Mouse (Mus musculus): ENCODE data around the gene H2al1h. TPM values are rescaled to one million over a fixed set of nuclear protein-coding genes. Genes with fewer than 3 reads are reported as not detected.
"Not testable (repeated sequence)": the region's sequence is repeated elsewhere in the genome, so short reads cannot be mapped to it uniquely, and the experiment has no call there.

Gene H2al1h
- not detected in 2 replicates for polyA plus RNA-seq (2015; fragmentation: Nextera tagmentation; extraction: Ambion mirVana)

DNA sequence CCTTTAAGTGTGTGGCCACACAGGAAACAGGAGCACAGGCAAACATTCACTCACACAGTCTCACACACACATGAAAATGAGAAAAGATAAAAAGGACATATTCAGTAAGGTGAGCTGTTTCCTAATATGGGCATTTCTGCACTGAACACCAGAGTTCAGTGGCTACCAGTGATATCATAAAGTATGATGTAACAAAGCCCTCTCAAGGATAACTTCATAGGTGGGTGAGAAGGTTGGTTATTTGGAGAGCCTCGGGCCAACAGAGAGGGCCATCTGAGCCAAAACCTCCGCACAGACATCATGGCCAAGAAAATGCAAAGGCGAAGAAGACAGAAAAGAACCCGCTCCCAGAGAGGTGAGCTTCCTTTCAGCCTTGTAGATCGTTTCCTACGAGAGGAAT is at the start of gene H2al1h:
Gene H2al1h (plus strand): TSS at position 301 of the 400 bp plus-strand sequence.
- ATAC-seq (replicated peaks); H3K4me2 ChIP-seq (replicated peaks); H3K9me3 ChIP-seq; H3K27ac ChIP-seq (replicated peaks); H3K9ac ChIP-seq (replicated peaks); H3K4me3 ChIP-seq; H3K27me3 ChIP-seq; H3K36me3 ChIP-seq; H3K4me1 ChIP-seq: not testable (repeated sequence)
- WGBS, result no CpG with 5 or more reads among the region's 6 CpGs

DNA sequence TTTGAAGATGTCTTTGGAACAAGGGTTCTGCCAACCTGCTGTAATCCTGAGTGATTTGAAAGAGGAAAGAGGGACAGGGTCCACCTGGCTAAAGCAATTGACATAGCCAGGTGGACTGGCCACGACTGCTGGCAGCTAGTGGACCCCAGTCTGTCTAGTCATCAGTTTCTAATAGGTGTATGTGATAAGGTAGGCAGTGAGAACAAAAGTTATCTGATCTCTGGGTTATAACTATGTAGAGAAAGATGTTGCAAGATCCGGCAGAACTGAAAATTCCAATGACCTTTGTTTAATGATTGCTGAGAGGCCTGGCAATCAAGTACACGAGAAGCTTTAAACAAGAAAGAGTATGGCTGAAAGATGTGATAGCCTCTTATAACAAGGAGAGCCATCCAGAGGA is 48.1 kb upstream of the H2al1h start:
- Histone ChIP-seq H3K4me1 (no peaks in the 10 kb centered on the region), H3K27ac (replicated peaks) (no peak overlapping the region), H3K4me3 (no peak overlapping the region), H3K27me3 (no peaks in the 10 kb centered on the region), H3K4me2 (replicated peaks) (no peak overlapping the region), H3K9me3 (no peaks in the 10 kb centered on the region), H3K9ac (replicated peaks) (no peak overlapping the region), H3K36me3 (no peaks in the 10 kb centered on the region)
- ATAC-seq (replicated peaks), result no peak
- 86% methylated on average over 3 of the region's 3 CpGs for WGBS

DNA sequence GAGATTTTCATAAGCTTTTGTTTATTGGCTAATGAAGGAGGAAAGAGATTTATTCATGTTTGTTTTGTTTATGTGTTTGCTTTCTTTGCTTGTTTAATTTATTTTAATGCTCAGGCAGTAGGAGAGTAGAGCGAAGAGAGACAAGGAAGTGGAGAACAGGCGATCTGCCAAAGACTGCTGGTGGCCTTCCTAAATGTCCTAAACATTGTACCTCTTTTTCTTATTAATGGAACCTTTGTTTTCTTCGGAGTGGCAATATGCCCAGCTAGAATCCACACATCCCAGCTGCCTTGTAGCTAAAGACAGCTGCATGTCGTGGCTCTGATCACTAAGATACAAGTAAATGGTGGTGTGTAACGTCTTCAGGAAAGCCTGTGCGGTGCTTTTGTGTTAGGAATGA is 44.2 kb upstream of the H2al1h start:
- Histone ChIP-seq H3K4me1 (no peaks in the 10 kb centered on the region), H3K4me3 (no peak overlapping the region), H3K4me2 (replicated peaks) (no peak overlapping the region), H3K27me3 (no peaks in the 10 kb centered on the region), H3K9me3 (no peaks in the 10 kb centered on the region), H3K9ac (replicated peaks) (no peak overlapping the region), H3K36me3 (no peaks in the 10 kb centered on the region), H3K27ac (replicated peaks) (no peak overlapping the region)
- WGBS, result 58% methylated on average over 6 of the region's 6 CpGs
- no peak for ATAC-seq (replicated peaks)

DNA sequence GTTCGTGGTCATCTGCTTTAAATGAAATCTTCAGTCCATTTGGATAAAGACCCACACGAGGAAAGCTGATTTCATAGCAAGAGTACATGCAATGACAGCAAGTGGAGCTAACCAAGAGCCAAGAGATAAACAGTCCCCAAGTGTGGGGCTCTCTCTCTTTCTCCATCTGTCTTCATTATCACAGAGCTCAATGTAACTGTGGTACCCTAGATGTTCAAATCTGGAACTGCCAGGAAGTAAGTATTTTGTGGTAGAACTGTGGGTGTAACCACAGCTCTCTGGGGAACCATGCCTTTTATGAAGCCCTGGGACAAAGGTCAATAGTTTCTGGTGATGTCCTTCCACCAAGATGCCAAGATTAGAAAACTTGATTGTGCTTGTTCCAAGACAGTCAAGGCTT is 40.6 kb upstream of the H2al1h start:
- no peak for ATAC-seq (replicated peaks)
- H3K27me3 ChIP-seq, result no peaks in the 10 kb centered on the region
- H3K9ac ChIP-seq (replicated peaks), result no peak overlapping the region
- WGBS, result 78% methylated on average over 2 of the region's 2 CpGs
- H3K36me3 ChIP-seq, result no peaks in the 10 kb centered on the region
- H3K4me1 ChIP-seq, result no peaks in the 10 kb centered on the region
- no peak overlapping the region for H3K4me2 ChIP-seq (replicated peaks)
- no peak overlapping the region for H3K4me3 ChIP-seq
- H3K9me3 ChIP-seq, result no peaks in the 10 kb centered on the region
- H3K27ac ChIP-seq (replicated peaks), result no peak overlapping the region

DNA sequence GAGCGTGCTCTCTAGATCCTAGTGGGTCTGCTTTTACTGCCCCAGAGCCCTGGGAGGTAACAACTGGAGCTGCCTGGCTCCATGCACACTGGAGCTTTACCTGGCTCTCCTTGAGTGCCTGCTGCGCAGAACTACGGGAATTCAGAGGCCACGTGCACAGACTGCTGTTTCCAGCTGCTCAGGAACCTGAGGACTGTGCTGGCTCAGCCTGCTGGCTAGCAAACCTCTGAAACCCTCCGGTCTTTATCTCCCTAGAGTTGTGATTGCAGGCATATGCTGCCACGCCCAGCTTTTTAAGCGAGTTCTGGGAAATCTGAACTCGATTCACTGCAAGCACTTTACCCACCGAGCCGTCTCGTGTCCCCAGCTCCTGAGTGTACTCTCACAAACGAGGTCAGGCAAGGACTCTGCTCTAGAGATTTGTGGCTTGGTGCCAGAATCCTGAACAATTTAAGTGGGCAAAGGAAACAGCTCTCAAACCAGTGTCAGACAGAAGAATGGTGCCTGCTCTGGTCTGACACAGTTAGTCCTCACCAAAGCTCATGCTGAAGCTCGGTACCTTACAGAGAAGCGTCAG is 32.9 kb upstream of the H2al1h start:
- Histone ChIP-seq H3K27ac (replicated peaks) (no peak overlapping the region), H3K9ac (replicated peaks) (no peak overlapping the region), H3K9me3 (no peaks in the 10 kb centered on the region), H3K4me2 (replicated peaks) (no peak overlapping the region), H3K27me3 (no peaks in the 10 kb centered on the region), H3K4me3 (no peak overlapping the region), H3K4me1 (no peaks in the 10 kb centered on the region), H3K36me3 (no peaks in the 10 kb centered on the region)
- WGBS, result 74% methylated on average over 14 of the region's 14 CpGs
- no peak for ATAC-seq (replicated peaks)

DNA sequence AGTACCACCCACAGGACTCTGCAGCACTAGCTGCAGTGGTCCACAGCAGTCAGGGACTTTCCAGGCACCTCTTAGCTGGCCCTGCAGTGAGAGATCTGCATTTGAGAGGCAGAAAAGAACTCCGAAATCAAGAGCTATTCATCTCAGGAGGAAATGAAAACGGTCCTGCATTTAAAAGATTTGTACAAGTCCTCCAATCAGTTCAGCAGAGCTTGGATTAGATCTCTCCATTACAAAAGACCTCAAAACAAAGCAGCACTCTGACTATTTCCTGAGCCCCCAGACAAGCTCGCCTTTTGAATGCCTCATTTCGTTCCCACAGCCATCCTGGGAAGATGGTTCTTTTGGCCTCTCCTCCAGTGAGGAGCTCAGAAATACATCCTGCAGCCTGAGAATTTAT is 32.0 kb upstream of the H2al1h start:
- Histone ChIP-seq H3K4me1 (no peaks in the 10 kb centered on the region), H3K9ac (replicated peaks) (no peak overlapping the region), H3K27me3 (no peaks in the 10 kb centered on the region), H3K4me2 (replicated peaks) (no peak overlapping the region), H3K9me3 (no peaks in the 10 kb centered on the region), H3K36me3 (no peaks in the 10 kb centered on the region), H3K27ac (replicated peaks) (no peak overlapping the region), H3K4me3 (no peak overlapping the region)
- no peak for ATAC-seq (replicated peaks)
- WGBS, result 36% methylated on average over 4 of the region's 4 CpGs

DNA sequence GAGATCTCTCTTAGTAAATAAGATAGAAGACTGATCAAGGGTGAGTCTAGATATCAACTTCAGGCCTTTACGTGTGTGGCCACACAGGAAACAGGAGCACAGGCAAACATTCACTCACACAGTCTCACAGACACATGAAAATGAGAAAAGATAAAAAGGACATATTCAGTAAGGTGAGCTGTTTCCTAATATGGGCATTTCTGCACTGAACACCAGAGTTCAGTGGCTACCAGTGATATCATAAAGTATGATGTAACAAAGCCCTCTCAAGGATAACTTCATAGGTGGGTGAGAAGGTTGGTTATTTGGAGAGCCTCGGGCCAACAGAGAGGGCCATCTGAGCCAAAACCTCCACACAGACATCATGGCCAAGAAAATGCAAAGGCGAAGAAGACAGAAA is 22.3 kb upstream of the H2al1h start, which contains the start of gene H2al1a:
Gene H2al1a (plus strand): TSS at position 301 of the 400 bp plus-strand sequence.
- not testable (repeated sequence) for ATAC-seq (replicated peaks); H3K4me1 ChIP-seq; H3K36me3 ChIP-seq; H3K27ac ChIP-seq (replicated peaks); H3K9ac ChIP-seq (replicated peaks); H3K27me3 ChIP-seq; H3K9me3 ChIP-seq; H3K4me3 ChIP-seq; H3K4me2 ChIP-seq (replicated peaks)
- WGBS, result no CpG with 5 or more reads among the region's 3 CpGs

DNA sequence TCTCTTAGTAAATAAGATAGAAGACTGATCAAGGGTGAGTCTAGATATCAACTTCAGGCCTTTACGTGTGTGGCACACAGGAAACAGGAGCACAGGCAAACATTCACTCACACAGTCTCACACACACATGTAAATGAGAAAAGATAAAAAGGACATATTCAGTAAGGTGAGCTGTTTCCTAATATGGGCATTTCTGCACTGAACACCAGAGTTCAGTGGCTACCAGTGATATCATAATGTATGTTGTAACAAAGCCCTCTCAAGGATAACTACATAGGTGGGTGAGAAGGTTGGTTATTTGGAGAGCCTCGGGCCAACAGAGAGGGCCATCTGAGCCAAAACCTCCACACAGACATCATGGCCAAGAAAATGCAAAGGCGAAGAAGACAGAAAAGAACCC is 19.2 kb upstream of the H2al1h start, which contains the start of gene H2al1b:
Gene H2al1b (plus strand): TSS at position 301 of the 400 bp plus-strand sequence.
- not testable (repeated sequence) for ATAC-seq (replicated peaks); H3K27ac ChIP-seq (replicated peaks); H3K4me3 ChIP-seq; H3K9ac ChIP-seq (replicated peaks); H3K4me1 ChIP-seq; H3K36me3 ChIP-seq; H3K9me3 ChIP-seq; H3K27me3 ChIP-seq; H3K4me2 ChIP-seq (replicated peaks)
- 94% methylated on average over 1 of the region's 3 CpGs for WGBS

DNA sequence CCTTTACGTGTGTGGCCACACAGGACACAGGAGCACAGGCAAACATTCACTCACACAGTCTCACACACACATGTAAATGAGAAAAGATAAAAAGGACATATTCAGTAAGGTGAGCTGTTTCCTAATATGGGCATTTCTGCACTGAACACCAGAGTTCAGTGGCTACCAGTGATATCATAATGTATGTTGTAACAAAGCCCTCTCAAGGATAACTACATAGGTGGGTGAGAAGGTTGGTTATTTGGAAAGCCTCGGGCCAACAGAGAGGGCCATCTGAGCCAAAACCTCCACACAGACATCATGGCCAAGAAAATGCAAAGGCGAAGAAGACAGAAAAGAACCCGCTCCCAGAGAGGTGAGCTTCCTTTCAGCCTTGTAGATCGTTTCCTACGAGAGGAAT is 15.9 kb upstream of the H2al1h start, which contains the start of gene H2al1c:
Gene H2al1c (plus strand): TSS at position 301 of the 400 bp plus-strand sequence.
- not testable (repeated sequence) for H3K36me3 ChIP-seq; H3K27me3 ChIP-seq; H3K4me2 ChIP-seq (replicated peaks); H3K27ac ChIP-seq (replicated peaks); H3K4me1 ChIP-seq; ATAC-seq (replicated peaks); H3K4me3 ChIP-seq; H3K9ac ChIP-seq (replicated peaks); H3K9me3 ChIP-seq
- WGBS, result 100% methylated on average over 1 of the region's 6 CpGs

DNA sequence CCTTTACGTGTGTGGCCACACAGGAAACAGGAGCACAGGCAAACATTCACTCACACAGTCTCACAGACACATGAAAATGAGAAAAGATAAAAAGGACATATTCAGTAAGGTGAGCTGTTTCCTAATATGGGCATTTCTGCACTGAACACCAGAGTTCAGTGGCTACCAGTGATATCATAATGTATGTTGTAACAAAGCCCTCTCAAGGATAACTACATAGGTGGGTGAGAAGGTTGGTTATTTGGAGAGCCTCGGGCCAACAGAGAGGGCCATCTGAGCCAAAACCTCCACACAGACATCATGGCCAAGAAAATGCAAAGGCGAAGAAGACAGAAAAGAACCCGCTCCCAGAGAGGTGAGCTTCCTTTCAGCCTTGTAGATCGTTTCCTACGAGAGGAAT is 12.8 kb upstream of the H2al1h start, which contains the start of gene H2al1d:
Gene H2al1d (plus strand): TSS at position 301 of the 400 bp plus-strand sequence.
- H3K36me3 ChIP-seq; ATAC-seq (replicated peaks); H3K9ac ChIP-seq (replicated peaks); H3K27ac ChIP-seq (replicated peaks); H3K4me2 ChIP-seq (replicated peaks); H3K27me3 ChIP-seq; H3K4me1 ChIP-seq; H3K9me3 ChIP-seq; H3K4me3 ChIP-seq: not testable (repeated sequence)
- WGBS, result no CpG with 5 or more reads among the region's 6 CpGs

DNA sequence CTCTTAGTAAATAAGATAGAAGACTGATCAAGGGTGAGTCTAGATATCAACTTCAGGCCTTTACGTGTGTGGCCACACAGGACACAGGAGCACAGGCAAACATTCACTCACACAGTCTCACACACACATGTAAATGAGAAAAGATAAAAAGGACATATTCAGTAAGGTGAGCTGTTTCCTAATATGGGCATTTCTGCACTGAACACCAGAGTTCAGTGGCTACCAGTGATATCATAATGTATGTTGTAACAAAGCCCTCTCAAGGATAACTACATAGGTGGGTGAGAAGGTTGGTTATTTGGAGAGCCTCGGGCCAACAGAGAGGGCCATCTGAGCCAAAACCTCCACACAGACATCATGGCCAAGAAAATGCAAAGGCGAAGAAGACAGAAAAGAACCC is 9.7 kb upstream of the H2al1h start, which contains the start of gene H2al1e:
Gene H2al1e (plus strand): TSS at position 301 of the 400 bp plus-strand sequence.
- not testable (repeated sequence) for H3K36me3 ChIP-seq; H3K4me2 ChIP-seq (replicated peaks); H3K27me3 ChIP-seq; ATAC-seq (replicated peaks); H3K9ac ChIP-seq (replicated peaks); H3K9me3 ChIP-seq; H3K4me1 ChIP-seq; H3K4me3 ChIP-seq; H3K27ac ChIP-seq (replicated peaks)
- no CpG with 5 or more reads among the region's 3 CpGs for WGBS

DNA sequence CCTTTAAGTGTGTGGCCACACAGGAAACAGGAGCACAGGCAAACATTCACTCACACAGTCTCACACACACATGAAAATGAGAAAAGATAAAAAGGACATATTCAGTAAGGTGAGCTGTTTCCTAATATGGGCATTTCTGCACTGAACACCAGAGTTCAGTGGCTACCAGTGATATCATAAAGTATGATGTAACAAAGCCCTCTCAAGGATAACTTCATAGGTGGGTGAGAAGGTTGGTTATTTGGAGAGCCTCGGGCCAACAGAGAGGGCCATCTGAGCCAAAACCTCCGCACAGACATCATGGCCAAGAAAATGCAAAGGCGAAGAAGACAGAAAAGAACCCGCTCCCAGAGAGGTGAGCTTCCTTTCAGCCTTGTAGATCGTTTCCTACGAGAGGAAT is 6.4 kb upstream of the H2al1h start, which contains the start of gene H2al1f:
Gene H2al1f (plus strand): TSS at position 301 of the 400 bp plus-strand sequence.
- H3K4me2 ChIP-seq (replicated peaks); H3K4me1 ChIP-seq; ATAC-seq (replicated peaks); H3K4me3 ChIP-seq; H3K9ac ChIP-seq (replicated peaks); H3K27ac ChIP-seq (replicated peaks); H3K9me3 ChIP-seq; H3K36me3 ChIP-seq; H3K27me3 ChIP-seq: not testable (repeated sequence)
- WGBS, result no CpG with 5 or more reads among the region's 6 CpGs

DNA sequence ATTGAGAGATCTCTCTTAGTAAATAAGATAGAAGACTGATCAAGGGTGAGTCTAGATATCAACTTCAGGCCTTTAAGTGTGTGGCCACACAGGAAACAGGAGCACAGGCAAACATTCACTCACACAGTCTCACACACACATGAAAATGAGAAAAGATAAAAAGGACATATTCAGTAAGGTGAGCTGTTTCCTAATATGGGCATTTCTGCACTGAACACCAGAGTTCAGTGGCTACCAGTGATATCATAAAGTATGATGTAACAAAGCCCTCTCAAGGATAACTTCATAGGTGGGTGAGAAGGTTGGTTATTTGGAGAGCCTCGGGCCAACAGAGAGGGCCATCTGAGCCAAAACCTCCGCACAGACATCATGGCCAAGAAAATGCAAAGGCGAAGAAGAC is 3.3 kb upstream of the H2al1h start, which contains the start of gene H2al1g:
Gene H2al1g (plus strand): TSS at position 301 of the 400 bp plus-strand sequence.
- not testable (repeated sequence) for H3K27me3 ChIP-seq; H3K9me3 ChIP-seq; H3K9ac ChIP-seq (replicated peaks); H3K4me1 ChIP-seq; H3K4me3 ChIP-seq; H3K27ac ChIP-seq (replicated peaks); H3K4me2 ChIP-seq (replicated peaks); H3K36me3 ChIP-seq; ATAC-seq (replicated peaks)
- no CpG with 5 or more reads among the region's 3 CpGs for WGBS
